Mouse (Mus musculus) forebrain, embryonic 16.5 days (tissue): ENCODE data around the gene Smo. TPM values are rescaled to one million over a fixed set of nuclear protein-coding genes. Genes with fewer than 3 reads are reported as not detected.

Experiments
- ATAC-seq: fragments of 200-750 bp; cut with Nextera tagmentation; 2 replicates; pipeline ENCODE4 v1.8.0; 2017; ENCODE audit warnings: mild to moderate bottlenecking, moderate library complexity
- H3K27ac ChIP-seq: fragments of 300-500 bp; sonication (generic); 2 replicates; pipeline ENCODE4 v1.5.1; 2014; ENCODE audit warnings: low read length, control low read depth
- H3K27me3 ChIP-seq: fragments of 300-500 bp; sonication (generic); replicated peaks from 2 replicates; pipeline ENCODE4 v1.6.1; 2014; ENCODE audit warnings: low read length; ENCODE audit not compliant: control insufficient read depth, insufficient read depth
- H3K36me3 ChIP-seq: fragments of 300-500 bp; sonication (generic); 2 replicates; pipeline ENCODE4 v1.6.1; 2014; ENCODE audit not compliant: control insufficient read depth, insufficient read depth
- H3K4me1 ChIP-seq: fragments of 300-500 bp; sonication (generic); replicated peaks from 2 replicates; pipeline ENCODE4 v1.6.1; 2014; ENCODE audit warnings: low read length; ENCODE audit not compliant: control insufficient read depth, insufficient read depth
- H3K4me2 ChIP-seq: fragments of 300-500 bp; sonication (generic); 2 replicates; pipeline ENCODE4 v1.6.1; 2014; ENCODE audit warnings: mild to moderate bottlenecking, low read length, control low read depth
- H3K4me3 ChIP-seq: fragments of 300-500 bp; sonication (generic); replicated peaks from 2 replicates; pipeline ENCODE4 v1.5.1; 2014; ENCODE audit warnings: mild to moderate bottlenecking, low read length, control low read depth
- H3K9ac ChIP-seq: fragments of 300-500 bp; sonication (generic); replicated peaks from 2 replicates; pipeline ENCODE4 v1.6.1; 2014; ENCODE audit warnings: low read depth, low read length, control low read depth
- H3K9me3 ChIP-seq: fragments of 300-500 bp; sonication (generic); 2 replicates; pipeline ENCODE4 v1.6.1; 2016; ENCODE audit warnings: low read length; ENCODE audit not compliant: control insufficient read depth
- WGBS: fragments of 180-500 bp; shearing (Covaris S2); extraction: QIAGEN DNeasy Blood & Tissue Kit; methylation state at CpG from one replicate; pipeline ENCODE4 v1.1.7; 2014; 5-methylcytosine and 5-hydroxymethylcytosine counted together
- polyA plus RNA-seq: library from polyadenylated mRNA; unstranded; fragments of >200 nt; fragmentation: Nextera tagmentation; extraction: Ambion mirVana; gene quantifications from 2 replicates; pipeline ENCODE4 v1.2.1, GENCODE M21; 2015

Gene Smo
- polyA plus RNA-seq, 1 experiment from 2014 or later = 11.5 TPM

GRCm38 (mm10) chr6:29780082-29780481, 44.8 kb downstream of the Smo start:
- Histone ChIP-seq H3K9me3 (no peaks in the 10 kb centered on the region), H3K36me3 (no peaks in the 10 kb centered on the region), H3K27ac (no peak overlapping the region), H3K4me3 (no peak overlapping the region), H3K4me2 (no peak overlapping the region), H3K4me1 (peaks cover 2% of the 10 kb centered on the region; the same call in 1 of the 2 replicates), H3K9ac (no peak overlapping the region), H3K27me3 (no peaks in the 10 kb centered on the region)
- no peak for ATAC-seq

DNA sequence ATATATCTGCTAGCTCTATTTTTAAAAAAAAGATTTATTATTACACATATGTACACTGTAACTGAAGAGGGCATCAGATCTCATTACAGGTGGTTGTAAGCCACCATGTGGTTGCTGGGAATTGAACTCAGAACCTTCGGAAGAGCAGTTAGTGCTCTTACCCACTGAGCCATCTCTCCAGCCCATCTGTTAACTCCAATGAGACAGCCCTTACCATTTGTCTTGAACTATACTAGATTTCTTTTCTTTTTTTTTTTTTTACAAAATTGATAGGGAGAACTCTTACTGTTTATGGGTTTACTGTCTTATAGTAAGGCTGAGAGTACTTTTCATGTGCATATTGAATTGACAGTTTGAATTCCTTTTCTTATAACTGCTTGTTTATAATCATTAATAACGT, 45.3 kb downstream of the Smo start:
- Histone ChIP-seq H3K27me3 (no peaks in the 10 kb centered on the region), H3K4me3 (no peak overlapping the region), H3K4me2 (no peak overlapping the region), H3K9ac (no peak overlapping the region), H3K27ac (no peak overlapping the region), H3K9me3 (no peaks in the 10 kb centered on the region), H3K36me3 (no peaks in the 10 kb centered on the region), H3K4me1 (peaks cover 2% of the 10 kb centered on the region; the same call in 1 of the 2 replicates)
- no peak for ATAC-seq
- WGBS = 90% methylated on average over 2 of the region's 2 CpGs

GRCm38 (mm10) chr6:29782239-29782638, 46.9 kb downstream of the Smo start:
- no peak overlapping the region for H3K9ac ChIP-seq
- 60% methylated on average over 1 of the region's 1 CpGs for WGBS
- no peak for ATAC-seq
- no peak overlapping the region for H3K4me3 ChIP-seq
- no peak overlapping the region for H3K27ac ChIP-seq
- no peak overlapping the region for H3K4me2 ChIP-seq
- H3K27me3 ChIP-seq = no peaks in the 10 kb centered on the region
- H3K4me1 ChIP-seq = no peaks in the 10 kb centered on the region
- no peaks in the 10 kb centered on the region for H3K36me3 ChIP-seq
- no peaks in the 10 kb centered on the region for H3K9me3 ChIP-seq

GRCm38 (mm10) chr6:29783960-29784359, 48.7 kb downstream of the Smo start:
- Histone ChIP-seq H3K9ac (no peak overlapping the region), H3K27ac (no peak overlapping the region), H3K36me3 (no peaks in the 10 kb centered on the region), H3K9me3 (no peaks in the 10 kb centered on the region), H3K4me2 (no peak overlapping the region), H3K4me3 (no peak overlapping the region), H3K27me3 (no peaks in the 10 kb centered on the region), H3K4me1 (no peaks in the 10 kb centered on the region)
- ATAC-seq = no peak
- WGBS = 93% methylated on average over 6 of the region's 6 CpGs

DNA sequence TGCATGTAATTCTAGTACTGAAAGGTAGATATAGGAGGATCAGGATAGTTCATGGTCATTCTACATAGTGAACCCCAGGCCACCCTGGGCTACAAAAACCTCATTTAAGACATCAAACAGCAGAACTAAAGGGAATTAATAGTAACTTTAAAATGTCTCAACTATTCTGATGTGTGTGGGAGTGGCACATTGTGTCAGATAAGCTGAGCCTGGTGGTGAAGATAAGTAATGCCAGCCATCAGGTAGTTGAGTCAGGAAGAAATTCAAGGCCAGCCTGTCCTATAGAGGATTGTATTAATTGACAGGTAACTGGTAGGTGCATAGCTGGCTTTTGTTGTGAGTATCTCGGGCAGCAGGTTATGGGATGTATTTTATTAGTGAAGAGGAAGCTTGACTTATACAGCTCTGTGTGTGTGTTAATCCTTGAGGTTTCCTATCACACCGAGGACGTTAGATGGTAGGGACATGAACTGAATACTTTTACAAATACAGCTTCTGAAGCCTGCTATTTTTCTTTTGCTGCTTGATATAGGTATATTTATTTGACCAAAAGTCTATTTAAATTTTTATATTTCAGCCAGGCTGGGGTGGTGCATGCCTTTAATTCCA, 49.2 kb downstream of the Smo start:
- no peaks in the 10 kb centered on the region for H3K9me3 ChIP-seq
- 94% methylated on average over 3 of the region's 3 CpGs for WGBS
- H3K4me3 ChIP-seq = no peak overlapping the region
- no peaks in the 10 kb centered on the region for H3K36me3 ChIP-seq
- H3K27ac ChIP-seq = no peak overlapping the region
- H3K4me2 ChIP-seq = no peak overlapping the region
- no peaks in the 10 kb centered on the region for H3K4me1 ChIP-seq
- H3K9ac ChIP-seq = no peak overlapping the region
- no peaks in the 10 kb centered on the region for H3K27me3 ChIP-seq
- ATAC-seq = no peak

DNA sequence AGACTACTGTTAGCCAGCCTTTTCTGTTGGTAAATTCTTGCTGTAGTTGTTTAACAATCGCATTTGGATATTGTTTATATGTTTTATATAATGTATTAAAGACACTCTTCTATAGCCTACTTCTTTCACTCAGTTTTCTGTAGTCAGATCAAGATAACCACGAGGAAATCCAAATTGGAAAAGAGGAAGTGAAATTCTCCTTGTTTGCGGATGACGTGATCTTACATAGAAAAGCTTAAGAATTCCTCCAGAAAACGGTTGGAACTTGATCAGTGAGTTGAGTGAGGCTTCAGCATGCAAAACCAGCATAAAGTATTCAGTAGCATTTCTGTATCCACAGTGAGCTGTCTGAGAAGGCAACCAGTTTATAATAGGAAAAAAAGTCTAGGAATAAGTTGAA, 50.5 kb downstream of the Smo start:
- no peaks in the 10 kb centered on the region for H3K4me1 ChIP-seq
- H3K27ac ChIP-seq = no peak overlapping the region
- 79% methylated on average over 5 of the region's 5 CpGs for WGBS
- H3K36me3 ChIP-seq = no peaks in the 10 kb centered on the region
- H3K4me2 ChIP-seq = no peak overlapping the region
- H3K9me3 ChIP-seq = no peaks in the 10 kb centered on the region
- no peak for ATAC-seq
- no peak overlapping the region for H3K9ac ChIP-seq
- H3K27me3 ChIP-seq = no peaks in the 10 kb centered on the region
- no peak overlapping the region for H3K4me3 ChIP-seq

- Histone ChIP-seq H3K27ac (no peak overlapping the region), H3K27me3 (no peaks in the 10 kb centered on the region), H3K9me3 (no peaks in the 10 kb centered on the region), H3K9ac (no peak overlapping the region), H3K4me2 (no peak overlapping the region), H3K4me3 (no peak overlapping the region), H3K4me1 (no peaks in the 10 kb centered on the region), H3K36me3 (no peaks in the 10 kb centered on the region)
- peak; percentile 49; the same call in 1 of the 2 replicates for ATAC-seq
- 5% methylated on average over 3 of the region's 3 CpGs for WGBS
Measured at GRCm38 (mm10) chr6:29788779-29789350, 53.6 kb downstream of the Smo start.

DNA sequence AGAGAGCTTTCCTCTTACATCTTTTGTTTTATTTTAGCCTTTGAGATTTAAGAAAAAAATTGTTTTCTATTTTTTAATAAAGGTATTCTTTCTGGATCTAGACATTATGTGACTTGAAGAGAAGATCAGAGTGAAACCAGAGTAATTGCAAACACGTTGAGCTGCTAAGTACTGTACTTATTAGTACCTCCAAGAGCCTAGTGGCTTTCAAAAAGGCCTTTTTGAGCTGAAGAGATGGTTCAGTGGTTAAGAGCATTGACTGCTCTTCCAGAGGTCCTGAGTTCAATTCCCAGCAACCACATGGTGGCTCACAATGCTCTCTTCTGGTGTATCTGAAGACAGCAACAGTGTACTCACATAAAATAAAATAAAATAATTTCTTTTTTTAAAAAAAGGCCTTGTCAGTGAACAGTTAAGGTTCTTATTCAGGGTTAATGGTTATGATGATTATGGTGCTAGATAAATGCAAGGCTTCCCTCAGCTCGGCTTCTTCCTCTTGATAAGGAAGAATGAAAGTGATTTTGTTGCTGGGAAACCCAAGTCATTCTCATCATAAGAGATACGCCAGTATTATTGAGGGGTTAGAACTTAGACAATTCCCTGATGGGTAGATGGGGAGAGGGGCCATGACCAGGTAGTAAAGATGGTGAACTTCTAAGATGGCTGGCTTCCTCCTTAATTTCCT, 54.9 kb downstream of the Smo start:
- H3K9me3 ChIP-seq = no peaks in the 10 kb centered on the region
- H3K9ac ChIP-seq = no peak overlapping the region
- H3K27ac ChIP-seq = no peak overlapping the region
- no peaks in the 10 kb centered on the region for H3K36me3 ChIP-seq
- no peak overlapping the region for H3K4me3 ChIP-seq
- no peaks in the 10 kb centered on the region for H3K27me3 ChIP-seq
- H3K4me1 ChIP-seq = no peaks in the 10 kb centered on the region
- no peak overlapping the region for H3K4me2 ChIP-seq
- 91% methylated on average over 3 of the region's 3 CpGs for WGBS
- ATAC-seq = no peak

GRCm38 (mm10) chr6:29793520-29793919, 58.2 kb downstream of the Smo start:
- H3K27me3 ChIP-seq = no peaks in the 10 kb centered on the region
- no peak overlapping the region for H3K4me3 ChIP-seq
- no peak overlapping the region for H3K9ac ChIP-seq
- no peak overlapping the region for H3K27ac ChIP-seq
- ATAC-seq = no peak
- no peaks in the 10 kb centered on the region for H3K36me3 ChIP-seq
- no peaks in the 10 kb centered on the region for H3K4me1 ChIP-seq
- H3K4me2 ChIP-seq = no peak overlapping the region
- WGBS = 79% methylated on average over 1 of the region's 1 CpGs
- no peaks in the 10 kb centered on the region for H3K9me3 ChIP-seq
